Mouse (Mus musculus) embryonic facial prominence, embryonic 12.5 days (tissue): ENCODE data around the gene Mpig6b. TPM values are rescaled to one million over a fixed set of nuclear protein-coding genes. Genes with fewer than 3 reads are reported as not detected.
A peak's percentile ranks its signal among the peaks of the same experiment; 100 is the strongest.

Experiments
- ATAC-seq: fragments of 200-750 bp; cut with Nextera tagmentation; 2 replicates; pipeline ENCODE4 v1.8.0; 2017; ENCODE audit not compliant: insufficient number of reproducible peaks, insufficient read depth, low FRiP score, low TSS enrichment
- H3K27ac ChIP-seq: fragments of 300-500 bp; sonication (generic); 2 replicates; pipeline ENCODE4 v1.5.1; 2016; ENCODE audit warnings: mild to moderate bottlenecking
- H3K27me3 ChIP-seq: fragments of 300-500 bp; sonication (generic); 2 replicates; pipeline ENCODE4 v1.6.1; 2016; ENCODE audit warnings: mild to moderate bottlenecking, moderate library complexity
- H3K36me3 ChIP-seq: fragments of 300-500 bp; sonication (generic); 2 replicates; pipeline ENCODE4 v1.6.1; 2016; ENCODE audit warnings: mild to moderate bottlenecking
- H3K4me1 ChIP-seq: fragments of 300-500 bp; sonication (generic); 2 replicates; pipeline ENCODE4 v1.6.1; 2016
- H3K4me2 ChIP-seq: fragments of 300-500 bp; sonication (generic); replicated peaks from 2 replicates; pipeline ENCODE4 v1.6.1; 2016; ENCODE audit warnings: mild to moderate bottlenecking, moderate library complexity
- H3K4me3 ChIP-seq: fragments of 300-500 bp; sonication (generic); 2 replicates; pipeline ENCODE4 v1.5.1; 2016; ENCODE audit warnings: mild to moderate bottlenecking
- H3K9ac ChIP-seq: fragments of 300-500 bp; sonication (generic); 2 replicates; pipeline ENCODE4 v1.6.1; 2016; ENCODE audit warnings: mild to moderate bottlenecking, moderate library complexity
- H3K9me3 ChIP-seq: fragments of 300-500 bp; sonication (generic); 2 replicates; pipeline ENCODE4 v1.6.1; 2016; ENCODE audit warnings: mild to moderate bottlenecking, moderate library complexity
- WGBS: fragments of 180-500 bp; shearing (Covaris S2); methylation state at CpG from one replicate; pipeline ENCODE4 v1.1.7; 2016; 5-methylcytosine and 5-hydroxymethylcytosine counted together
- polyA plus RNA-seq: library from polyadenylated mRNA; unstranded; fragments of >200 nt; fragmentation: Nextera tagmentation; extraction: Ambion mirVana; gene quantifications from 2 replicates; pipeline ENCODE4 v1.2.1, GENCODE M21; 2016

The Mpig6b gene
- polyA plus RNA-seq, 1 experiment from 2014 or later: 0.99 TPM

GRCm38 (mm10) chr17:35064951-35065947 lies 735 bp downstream of the Mpig6b start, which contains the start of gene Ly6g6c:
Gene Ly6g6c, plus strand, starts transcription at chr17:35065388.
- Histone ChIP-seq H3K36me3 (peaks cover 32% of the 10 kb centered on the region), H3K27ac (peak within 1 kb of the TSS; percentile 69), H3K27me3 (peaks cover 55% of the 10 kb centered on the region), H3K9me3 (no peaks in the 10 kb centered on the region), H3K4me2 (peak within 1 kb of the TSS; percentile 55), H3K4me1 (peaks cover 26% of the 10 kb centered on the region), H3K4me3 (peak within 1 kb of the TSS; percentile 33), H3K9ac (peak within 1 kb of the TSS; percentile 1; the same call in 1 of the 2 replicates)
- peak; percentile 17; the same call in 1 of the 2 replicates for ATAC-seq
- 1% methylated on average over 48 of the region's 48 CpGs for WGBS

GRCm38 (mm10) chr17:35064378-35064877 lies 1.6 kb downstream of the Mpig6b start:
- WGBS: 24% methylated on average over 10 of the region's 10 CpGs
- Histone ChIP-seq H3K4me1 (peaks cover 30% of the 10 kb centered on the region), H3K9me3 (no peaks in the 10 kb centered on the region), H3K36me3 (peaks cover 32% of the 10 kb centered on the region), H3K27me3 (peaks cover 53% of the 10 kb centered on the region), H3K4me2 (peak overlapping the region; percentile 55), H3K27ac (peak overlapping the region; percentile 69), H3K4me3 (0 out of 2 replicates have a peak overlapping the region, but pooled peaks have one; percentile 33), H3K9ac (no peak overlapping the region; the same call in 1 of the 2 replicates)
- no peak for ATAC-seq

- Histone ChIP-seq H3K4me3 (no peak overlapping the region), H3K9ac (no peak overlapping the region), H3K36me3 (peaks cover 32% of the 10 kb centered on the region), H3K9me3 (no peaks in the 10 kb centered on the region), H3K27ac (no peak overlapping the region), H3K4me2 (no peak overlapping the region), H3K4me1 (peaks cover 30% of the 10 kb centered on the region), H3K27me3 (peaks cover 50% of the 10 kb centered on the region)
- no peak for ATAC-seq
- WGBS: 90% methylated on average over 3 of the region's 3 CpGs
Observed at GRCm38 (mm10) chr17:35063466-35063865, 2.5 kb downstream of the Mpig6b start.

GRCm38 (mm10) chr17:35061299-35061698 lies 4.7 kb downstream of the Mpig6b start:
- Histone ChIP-seq H3K4me1 (peaks cover 30% of the 10 kb centered on the region), H3K27me3 (peaks cover 29% of the 10 kb centered on the region), H3K27ac (no peak overlapping the region), H3K9ac (0 out of 2 replicates have a peak overlapping the region, but pooled peaks have one; percentile 31), H3K9me3 (no peaks in the 10 kb centered on the region), H3K4me3 (peak overlapping the region; percentile 19; the same call in 1 of the 2 replicates), H3K4me2 (peak overlapping the region; percentile 98; the same call in 1 of the 2 replicates), H3K36me3 (peaks cover 43% of the 10 kb centered on the region)
- ATAC-seq: no peak
- 79% methylated on average over 8 of the region's 8 CpGs for WGBS

- Histone ChIP-seq H3K36me3 (peaks cover 47% of the 10 kb centered on the region), H3K9me3 (no peaks in the 10 kb centered on the region), H3K9ac (peak overlapping the region; percentile 86), H3K4me1 (peaks cover 30% of the 10 kb centered on the region), H3K4me3 (peak overlapping the region; percentile 83), H3K27me3 (peaks cover 25% of the 10 kb centered on the region), H3K27ac (no peak overlapping the region), H3K4me2 (peak overlapping the region; percentile 98)
- no peak for ATAC-seq
- WGBS: 57% methylated on average over 22 of the region's 22 CpGs
Observed at GRCm38 (mm10) chr17:35060737-35061297, 5.2 kb downstream of the Mpig6b start.

GRCm38 (mm10) chr17:35060071-35060470 lies 5.9 kb downstream of the Mpig6b start:
- Histone ChIP-seq H3K4me3 (peak overlapping the region; percentile 83), H3K36me3 (peaks cover 53% of the 10 kb centered on the region), H3K27ac (peak overlapping the region; percentile 96; the same call in 1 of the 2 replicates), H3K9me3 (no peaks in the 10 kb centered on the region), H3K4me2 (peak overlapping the region; percentile 98), H3K4me1 (peaks cover 24% of the 10 kb centered on the region), H3K27me3 (peaks cover 17% of the 10 kb centered on the region), H3K9ac (peak overlapping the region; percentile 86)
- WGBS: 30% methylated on average over 14 of the region's 14 CpGs
- ATAC-seq: no peak

GRCm38 (mm10) chr17:35058911-35059892 lies 6.8 kb downstream of the Mpig6b start, which contains the start of gene Ddah2:
Gene Ddah2, plus strand, starts transcription at chr17:35059035.
- Histone ChIP-seq H3K9ac (peak within 1 kb of the TSS; percentile 86), H3K4me3 (peak within 1 kb of the TSS; percentile 83), H3K27me3 (0 out of 2 replicates have a peak, but pooled peaks cover 10% of the 10 kb centered on the region), H3K27ac (peak within 1 kb of the TSS; percentile 96), H3K4me1 (peaks cover 15% of the 10 kb centered on the region), H3K4me2 (peak within 1 kb of the TSS; percentile 98), H3K9me3 (no peaks in the 10 kb centered on the region), H3K36me3 (peaks cover 59% of the 10 kb centered on the region)
- peak; percentile 86 for ATAC-seq
- 1% methylated on average over 57 of the region's 57 CpGs for WGBS

- Histone ChIP-seq H3K9me3 (no peaks in the 10 kb centered on the region), H3K4me3 (peak overlapping the region; percentile 83; the same call in 1 of the 2 replicates), H3K27me3 (0 out of 2 replicates have a peak, but pooled peaks cover 3% of the 10 kb centered on the region), H3K4me1 (peaks cover 13% of the 10 kb centered on the region), H3K36me3 (peaks cover 63% of the 10 kb centered on the region), H3K4me2 (peak overlapping the region; percentile 98; the same call in 1 of the 2 replicates), H3K9ac (no peak overlapping the region), H3K27ac (0 out of 2 replicates have a peak overlapping the region, but pooled peaks have one; percentile 96)
- 67% methylated on average over 9 of the region's 9 CpGs for WGBS
- no peak for ATAC-seq
Observed at GRCm38 (mm10) chr17:35058316-35058715, 7.7 kb downstream of the Mpig6b start.

- no peaks in the 10 kb centered on the region for H3K9me3 ChIP-seq
- H3K4me1 ChIP-seq: peaks cover 21% of the 10 kb centered on the region
- H3K9ac ChIP-seq: no peak overlapping the region
- no peaks in the 10 kb centered on the region for H3K27me3 ChIP-seq
- ATAC-seq: no peak
- no peak overlapping the region for H3K4me3 ChIP-seq
- H3K36me3 ChIP-seq: peaks cover 63% of the 10 kb centered on the region
- no peak overlapping the region for H3K27ac ChIP-seq
- H3K4me2 ChIP-seq: no peak overlapping the region
- WGBS: 69% methylated on average over 3 of the region's 3 CpGs
Observed at GRCm38 (mm10) chr17:35057090-35057489, 8.9 kb downstream of the Mpig6b start.

GRCm38 (mm10) chr17:35055691-35056495 lies 10.1 kb downstream of the Mpig6b start:
- Histone ChIP-seq H3K27me3 (no peaks in the 10 kb centered on the region), H3K9ac (no peak overlapping the region), H3K4me3 (no peak overlapping the region), H3K4me2 (no peak overlapping the region), H3K9me3 (no peaks in the 10 kb centered on the region), H3K27ac (no peak overlapping the region), H3K36me3 (peaks cover 52% of the 10 kb centered on the region), H3K4me1 (peaks cover 25% of the 10 kb centered on the region)
- 91% methylated on average over 7 of the region's 7 CpGs for WGBS
- ATAC-seq: no peak
